Mouse (Mus musculus): Measurements from ENCODE around the gene Prkar2a. TPM values are rescaled to one million over a fixed set of nuclear protein-coding genes. Genes with fewer than 3 reads are reported as not detected.

Gene Prkar2a
- polyA plus RNA-seq, 1 experiment from 2014 or later = 57.1 TPM

Small RNA genes lying within 50 kb of the gene (microRNA-seq; reads per million reads assigned to microRNA genes)
- gene Gm26298 = not detected

Other genes starting within 250 kb of the Prkar2a start
- gene Ccdc71, start 228.8 kb upstream of the Prkar2a start, polyA plus RNA-seq (2016; fragmentation: Nextera tagmentation; extraction: Ambion mirVana) = 51.4 and 52.6 TPM in 2 replicates
- 60.7 and 72.1 TPM in 2 replicates for gene Klhdc8b, start 227.7 kb upstream of the Prkar2a start, polyA plus RNA-seq (2016; fragmentation: Nextera tagmentation; extraction: Ambion mirVana)
- gene Lamb2, start 209.6 kb upstream of the Prkar2a start, polyA plus RNA-seq (2016; fragmentation: Nextera tagmentation; extraction: Ambion mirVana) = 42.2 and 44.0 TPM in 2 replicates
- 111 and 116 TPM in 2 replicates for gene Usp19, start 198.7 kb upstream of the Prkar2a start, polyA plus RNA-seq (2016; fragmentation: Nextera tagmentation; extraction: Ambion mirVana)
- 83.7 and 86.3 TPM in 2 replicates for gene Qars, start 181.6 kb upstream of the Prkar2a start, polyA plus RNA-seq (2016; fragmentation: Nextera tagmentation; extraction: Ambion mirVana)
- gene Qrich1, start 172.5 kb upstream of the Prkar2a start, polyA plus RNA-seq (2016; fragmentation: Nextera tagmentation; extraction: Ambion mirVana) = 175 and 178 TPM in 2 replicates
- 133 and 143 TPM in 2 replicates for gene Impdh2, start 129.0 kb upstream of the Prkar2a start, polyA plus RNA-seq (2016; fragmentation: Nextera tagmentation; extraction: Ambion mirVana)
- gene Ndufaf3, start 121.9 kb upstream of the Prkar2a start, polyA plus RNA-seq (2016; fragmentation: Nextera tagmentation; extraction: Ambion mirVana) = 56.9 and 58.8 TPM in 2 replicates
- 251 and 260 TPM in 2 replicates for gene Dalrd3, start 119.4 kb upstream of the Prkar2a start, polyA plus RNA-seq (2016; fragmentation: Nextera tagmentation; extraction: Ambion mirVana)
- gene Wdr6, start 110.6 kb upstream of the Prkar2a start, polyA plus RNA-seq (2016; fragmentation: Nextera tagmentation; extraction: Ambion mirVana) = 288 and 293 TPM in 2 replicates
- 14.7 and 16.4 TPM in 2 replicates for gene P4htm, start 91.6 kb upstream of the Prkar2a start, polyA plus RNA-seq (2016; fragmentation: Nextera tagmentation; extraction: Ambion mirVana)
- 60.3 and 64.8 TPM in 2 replicates for gene Arih2, start 39.9 kb upstream of the Prkar2a start, polyA plus RNA-seq (2016; fragmentation: Nextera tagmentation; extraction: Ambion mirVana)
- 36.6 and 38.6 TPM in 2 replicates for gene Slc25a20, start 27.2 kb upstream of the Prkar2a start, polyA plus RNA-seq (2016; fragmentation: Nextera tagmentation; extraction: Ambion mirVana)
- 137 and 141 TPM in 2 replicates for gene Ip6k2, start 94.5 kb downstream of the Prkar2a start, polyA plus RNA-seq (2016; fragmentation: Nextera tagmentation; extraction: Ambion mirVana)
- gene Nckipsd, start 119.1 kb downstream of the Prkar2a start, polyA plus RNA-seq (2016; fragmentation: Nextera tagmentation; extraction: Ambion mirVana) = 17.0 and 20.1 TPM in 2 replicates
- 13.8 and 14.4 TPM in 2 replicates for gene Celsr3, start 137.0 kb downstream of the Prkar2a start, polyA plus RNA-seq (2016; fragmentation: Nextera tagmentation; extraction: Ambion mirVana)
- 10.2 and 10.5 TPM in 2 replicates for gene Slc26a6, start 164.0 kb downstream of the Prkar2a start, polyA plus RNA-seq (2016; fragmentation: Nextera tagmentation; extraction: Ambion mirVana)
- gene Tmem89, start 225.3 kb downstream of the Prkar2a start, polyA plus RNA-seq (2016; fragmentation: Nextera tagmentation; extraction: Ambion mirVana) = not detected in 2 replicates
- 357 and 375 TPM in 2 replicates for gene Uqcrc1, start 247.3 kb downstream of the Prkar2a start, polyA plus RNA-seq (2016; fragmentation: Nextera tagmentation; extraction: Ambion mirVana)

Measured in midbrain, embryonic 12.5 days (tissue).